Mouse (Mus musculus) layer of hippocampus, postnatal 10 days (tissue): ENCODE measurements at regions not wholly inside any gene's neighbourhood (a gene's known extent, or its start where the extent isn't known, plus 50 kb on each side); places are given as distances from the start of the nearest gene placed in this dataset.
A peak's percentile ranks its signal among the peaks of the same experiment; 100 is the strongest.

Experiments used
- DNase-seq, 2 experiments: peaks; one replicate each; pipeline ENCODE4 v3.0.0; 2021; ENCODE audit warnings: low spot score in 2 of 2

DNA sequence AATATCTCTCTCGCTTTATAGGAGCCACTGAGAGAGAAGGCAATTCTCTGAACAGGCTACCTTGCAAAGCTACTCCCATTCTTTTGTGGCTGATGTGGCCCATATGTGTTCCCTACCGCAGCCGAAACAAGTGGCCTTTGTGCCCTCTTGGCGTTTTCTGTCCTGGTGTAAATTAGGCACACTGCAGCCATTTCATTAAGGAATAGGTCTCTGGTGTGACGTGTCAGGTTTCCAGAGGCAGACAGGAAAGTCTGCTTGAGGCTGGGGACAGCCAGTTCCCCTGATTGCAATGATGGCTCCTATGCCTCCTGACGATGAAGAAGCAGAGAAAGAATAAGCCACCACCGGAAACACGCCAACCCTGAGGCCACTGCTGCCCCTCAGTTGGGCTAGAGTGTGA is 59.3 kb upstream of the Bcor start:
- DNase-seq, result no peak

DNA sequence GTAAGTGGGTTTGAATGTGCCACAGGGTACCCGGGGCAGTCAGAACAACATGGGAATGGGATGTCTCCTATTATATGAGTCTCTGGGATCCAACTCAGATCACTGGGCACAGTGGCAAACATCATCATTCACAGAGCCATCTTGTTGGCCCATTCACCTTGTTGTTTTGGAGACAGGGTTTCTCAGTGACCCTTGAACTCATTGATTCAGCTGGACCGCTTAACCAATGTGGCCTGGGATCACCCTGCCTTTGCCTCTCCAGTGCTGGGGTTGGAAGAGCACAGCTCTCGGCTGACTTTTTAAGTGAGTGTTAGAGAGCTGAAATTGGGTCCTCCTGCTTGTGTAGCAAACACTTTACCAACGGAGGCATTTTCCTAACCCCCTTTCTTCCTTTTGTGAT is 64.2 kb upstream of the Bcor start:
- no peak for DNase-seq

GRCm38 (mm10) chrX:12225116-12225891 is 65.1 kb upstream of the Bcor start:
- no peak for DNase-seq

DNA sequence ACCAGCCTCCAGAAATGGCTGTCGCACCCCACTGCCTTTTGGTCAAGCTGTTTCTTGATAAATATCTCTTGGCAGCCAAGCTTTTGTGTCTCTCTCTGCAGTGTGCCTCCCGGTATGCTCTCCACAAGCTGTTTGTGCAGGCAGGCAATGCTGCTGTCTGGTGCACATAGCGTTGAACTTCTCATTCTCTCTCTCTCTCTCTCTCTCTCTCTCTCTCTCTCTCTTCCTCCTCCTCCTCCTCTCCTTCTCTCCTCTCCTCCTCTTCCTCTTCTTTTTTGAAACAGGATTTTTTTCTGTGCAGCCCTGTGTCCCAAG is 65.7 kb upstream of the Bcor start:
- DNase-seq, result no peak

DNA sequence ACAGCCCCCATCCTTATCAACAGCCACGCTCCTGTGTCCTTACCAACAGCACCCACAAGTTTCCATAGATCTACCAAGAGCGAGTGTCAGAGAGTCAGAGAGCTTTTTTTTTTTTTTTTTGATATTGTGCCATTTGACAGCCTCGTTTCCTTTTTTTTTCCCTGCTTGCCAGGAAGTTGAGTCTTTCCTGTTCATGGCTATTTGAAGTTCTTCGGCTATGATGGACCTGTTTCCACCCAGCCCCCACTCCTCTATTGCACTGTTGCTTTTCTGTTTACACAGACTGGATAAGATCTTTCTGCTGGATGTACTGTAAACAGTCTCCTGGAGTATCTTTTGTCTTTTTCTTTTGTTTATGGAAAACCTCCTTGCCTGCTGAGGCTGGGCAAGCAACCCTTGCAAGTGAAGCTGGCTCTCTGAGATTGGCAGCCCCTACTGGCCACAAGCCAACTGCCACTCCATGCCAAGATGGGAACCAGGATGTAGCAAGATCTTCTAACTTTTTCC is 80.4 kb upstream of the Bcor start:
- DNase-seq, result peak; percentile 30 to 54

DNA sequence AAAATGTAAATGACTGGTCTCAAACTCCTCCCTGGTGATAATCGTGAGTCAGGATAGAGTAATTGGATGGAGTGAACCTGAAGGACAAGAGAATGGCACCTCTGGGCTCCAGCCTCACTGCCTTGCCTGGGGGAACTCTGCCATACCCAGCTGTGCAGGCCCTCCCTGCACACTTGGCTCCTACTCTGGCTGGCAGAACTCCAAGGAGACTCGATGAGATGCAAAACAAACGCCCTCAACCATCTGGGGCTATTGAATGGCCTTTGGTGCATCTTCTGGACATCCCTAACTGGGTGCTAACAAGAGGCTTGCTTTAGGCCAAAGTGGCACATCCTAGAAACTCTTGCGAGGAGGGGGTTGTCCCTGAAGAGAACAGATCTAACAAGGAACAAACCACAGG is 81.6 kb upstream of the Bcor start:
- no peak for DNase-seq

GRCm38 (mm10) chrX:12249071-12249470 is 88.9 kb upstream of the Bcor start:
- DNase-seq, result no peak

DNA sequence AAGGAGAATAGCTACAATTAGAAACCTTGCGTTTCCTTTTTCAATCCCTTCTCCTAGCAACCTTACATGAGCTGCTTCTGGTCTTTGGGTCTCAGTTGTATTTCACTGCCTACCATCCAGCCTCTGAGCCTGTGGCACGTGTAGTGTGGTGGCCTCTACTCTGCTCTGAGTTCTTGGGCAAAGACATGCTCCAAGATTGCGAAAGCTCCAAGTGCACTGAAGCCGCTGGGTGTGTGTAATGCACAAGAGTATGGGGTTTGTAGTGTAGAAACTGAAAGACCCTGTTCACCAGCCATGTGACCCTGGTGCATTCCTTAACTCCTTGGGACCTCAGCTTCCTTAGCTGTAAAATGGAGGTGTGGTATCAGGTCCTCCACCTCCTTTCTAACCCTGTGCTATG is 89.8 kb upstream of the Bcor start:
- no peak for DNase-seq

DNA sequence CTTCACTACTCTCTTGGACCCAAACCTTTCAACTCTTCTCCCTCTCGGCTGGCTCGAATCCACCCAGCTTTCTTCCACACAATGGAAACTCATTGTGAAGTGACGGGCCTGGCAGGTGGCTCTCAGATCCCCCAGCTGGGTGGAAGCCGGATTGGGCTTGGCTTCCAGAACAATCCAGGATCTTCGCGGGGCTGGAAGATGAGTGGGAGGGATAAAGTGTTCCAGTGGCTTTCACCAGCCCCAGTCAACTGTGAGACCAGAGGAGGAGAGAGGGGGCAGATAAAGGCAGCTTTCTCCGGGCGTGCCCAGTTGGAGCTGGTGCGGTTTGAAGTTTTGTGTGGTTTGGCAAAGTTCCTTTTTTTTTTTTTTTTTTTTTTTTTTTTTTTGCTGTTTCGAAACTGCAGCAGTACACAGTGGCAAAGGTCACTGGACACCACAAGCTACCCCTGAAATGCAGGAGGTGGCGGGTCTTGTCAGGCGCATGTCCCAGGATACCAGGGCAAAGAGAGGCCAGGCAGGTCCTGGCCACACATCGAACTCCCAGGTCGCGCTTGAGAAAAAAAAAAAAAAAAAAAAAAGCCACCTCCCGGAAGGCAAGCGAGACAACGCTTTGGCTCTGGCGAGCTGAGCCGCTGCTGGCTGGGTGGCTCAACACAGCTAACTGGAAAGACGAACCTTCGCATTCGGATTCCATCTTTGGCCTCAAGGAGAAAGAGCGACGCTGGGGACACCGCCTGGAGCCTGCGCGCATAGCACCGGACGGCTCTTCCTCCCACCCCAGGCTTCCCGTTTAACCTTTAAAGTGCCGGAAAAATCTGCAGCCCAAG is 91.9 kb upstream of the Bcor start:
- peak; percentile 30 to 52 for DNase-seq

- DNase-seq, result no peak
These were observed 92.5 kb upstream of the Bcor start for GRCm38 (mm10) chrX:12252680-12253021.

GRCm38 (mm10) chrX:12256758-12257157 is 96.6 kb upstream of the Bcor start:
- DNase-seq, result no peak

DNA sequence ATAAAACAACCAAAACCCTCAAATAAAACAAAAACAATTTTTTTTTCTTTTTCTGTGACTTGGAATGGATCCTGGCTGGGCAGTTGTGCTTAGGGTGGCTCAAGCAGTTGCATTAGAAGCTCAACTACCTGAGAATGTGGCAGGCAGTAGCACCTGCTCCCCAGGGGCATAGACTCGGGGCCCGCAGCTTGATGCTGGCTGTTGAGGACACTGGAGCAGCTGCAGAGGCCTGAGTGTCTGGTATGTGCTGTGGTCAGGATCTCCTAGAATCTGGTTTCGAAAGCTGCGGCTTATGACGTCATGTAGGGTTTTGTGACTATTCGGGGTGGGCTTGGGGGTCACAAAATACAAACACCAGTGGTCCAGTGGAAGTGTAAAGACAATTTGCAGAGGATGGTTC is 103.7 kb upstream of the Bcor start:
- no peak for DNase-seq

DNA sequence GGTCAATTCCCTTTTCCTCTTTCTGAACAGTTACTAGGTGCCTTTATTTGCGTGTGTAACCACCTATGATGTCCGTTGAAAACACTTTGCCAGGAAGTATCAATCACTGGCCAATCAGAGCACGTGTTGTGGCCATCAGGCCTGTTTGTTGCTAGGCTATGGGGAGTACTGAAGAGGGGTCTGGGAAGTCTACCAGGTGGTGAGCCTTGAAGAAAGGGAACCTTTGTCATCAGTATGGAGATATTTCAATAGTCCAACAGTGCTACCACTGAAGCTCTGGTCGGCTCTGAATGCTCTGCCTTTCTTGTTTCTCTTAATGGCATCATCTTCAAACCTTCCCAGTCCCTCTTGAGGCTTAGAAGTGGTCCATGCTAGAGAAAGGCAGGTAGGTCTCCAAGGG is 124.6 kb upstream of the Bcor start:
- no peak for DNase-seq

GRCm38 (mm10) chrX:12285141-12285540 is 125.0 kb upstream of the Bcor start:
- DNase-seq, result no peak

- DNase-seq, result no peak
These were observed 126.1 kb upstream of the Bcor start for GRCm38 (mm10) chrX:12285976-12286909.

GRCm38 (mm10) chrX:12286910-12287522 is 126.9 kb upstream of the Bcor start:
- no peak for DNase-seq

DNA sequence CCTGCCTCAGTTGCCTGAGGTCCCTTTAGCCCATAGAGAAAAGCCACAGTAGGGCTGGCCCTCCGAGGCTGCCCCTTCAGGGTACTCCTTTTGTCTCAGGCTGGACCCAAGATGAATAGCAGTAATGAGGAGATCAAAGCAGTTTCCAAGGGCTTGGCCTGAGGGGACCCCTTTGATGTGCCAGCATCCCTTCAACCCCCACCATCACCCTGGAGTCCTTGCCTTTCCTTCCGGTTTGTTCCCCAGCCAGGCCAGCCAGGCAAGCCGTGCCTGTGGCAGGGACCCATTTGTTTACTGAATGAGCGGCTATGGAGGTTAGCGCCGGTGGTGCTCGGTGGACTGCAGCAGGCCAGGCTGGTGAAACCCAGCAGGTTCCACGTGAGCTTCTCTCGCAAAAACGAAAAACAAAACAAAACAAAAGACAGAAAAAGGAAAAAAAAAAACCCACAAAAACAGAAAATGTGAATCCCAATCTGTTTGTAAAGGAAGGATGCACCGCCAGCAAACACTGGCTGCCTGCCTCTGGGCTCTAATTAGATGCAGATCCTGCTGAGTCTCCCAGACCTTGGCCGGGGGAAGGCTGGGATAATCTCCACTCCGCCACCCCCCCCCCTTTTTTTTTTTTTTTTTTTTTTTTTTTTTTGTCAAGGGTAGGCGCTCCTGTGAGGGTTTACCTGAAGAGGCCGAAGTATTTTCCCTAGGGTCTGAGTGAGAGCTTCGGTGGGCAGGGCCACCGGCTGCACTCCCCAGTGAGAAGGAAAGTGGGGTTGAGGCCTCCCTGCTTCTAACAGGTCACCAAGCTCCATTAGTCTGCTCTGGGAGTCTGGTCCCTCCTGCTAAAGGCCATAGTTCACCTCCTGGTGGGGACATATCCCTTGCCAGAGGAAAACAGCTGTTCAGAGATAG is 127.8 kb upstream of the Bcor start:
- peak; percentile 14 to 41 for DNase-seq

GRCm38 (mm10) chrX:12288562-12289117 is 128.5 kb upstream of the Bcor start:
- no peak for DNase-seq

DNA sequence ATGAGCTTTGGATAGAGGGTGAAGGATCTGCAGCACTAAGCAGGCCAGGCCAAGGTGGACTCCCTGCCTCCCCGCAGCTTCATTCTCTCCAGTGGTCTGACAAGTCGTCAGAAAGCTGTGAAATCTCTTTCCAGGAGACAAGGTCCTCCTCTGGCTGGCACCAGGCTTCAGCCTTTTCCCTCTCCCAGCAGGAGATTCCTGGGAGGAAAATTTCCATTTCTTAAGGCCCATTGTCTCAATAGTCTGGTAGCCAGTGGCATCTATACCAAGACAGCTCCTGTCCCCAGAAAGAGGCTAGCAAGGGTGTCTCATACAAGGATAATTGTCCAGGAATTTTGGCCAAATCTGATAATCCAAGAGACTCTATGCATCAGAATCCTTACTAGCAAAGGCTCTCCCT is 133.0 kb upstream of the Bcor start:
- DNase-seq, result no peak

DNA sequence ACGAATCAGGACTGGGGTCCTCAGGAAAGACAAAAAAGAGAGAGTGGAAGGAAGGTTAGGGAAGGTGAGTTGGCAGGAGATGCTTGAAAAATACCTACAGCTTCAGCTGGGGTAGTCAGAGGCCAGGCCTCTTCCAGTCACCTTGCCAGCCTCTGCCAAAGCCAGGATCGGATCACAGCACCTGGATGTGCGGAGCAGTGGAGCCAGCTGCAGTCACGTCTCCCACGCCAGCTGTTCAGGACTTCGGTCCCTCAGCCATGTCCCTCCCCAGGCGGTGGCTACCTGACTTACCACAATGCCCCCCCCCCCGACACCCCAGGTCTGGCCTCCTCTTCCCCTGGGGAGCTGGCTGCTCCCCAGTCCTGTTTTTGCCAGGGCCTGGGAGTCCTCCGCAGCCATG is 134.3 kb upstream of the Bcor start:
- DNase-seq, result no peak
